Mouse (Mus musculus) neural tube, embryonic 11.5 days (tissue): ENCODE measurements around the gene Olfr136. TPM values are rescaled to one million over a fixed set of nuclear protein-coding genes. Genes with fewer than 3 reads are reported as not detected.

ENCODE experiments used
- ATAC-seq: fragments of 200-750 bp; cut with Nextera tagmentation; 2 replicates; pipeline ENCODE4 v1.8.0; 2017; ENCODE audit warnings: moderate number of reproducible peaks, mild to moderate bottlenecking, moderate TSS enrichment, moderate library complexity; ENCODE audit not compliant: insufficient read depth, low FRiP score, low TSS enrichment
- DNase-seq: peaks from one replicate; pipeline ENCODE4 v3.0.0-alpha.2; 2015; ENCODE audit warnings: low spot score
- H3K27ac ChIP-seq: fragments of 300-500 bp; sonication (generic); 2 replicates; pipeline ENCODE4 v1.5.1; 2014; ENCODE audit warnings: low read depth, mild to moderate bottlenecking, low read length
- H3K27me3 ChIP-seq: fragments of 300-500 bp; sonication (generic); 2 replicates; pipeline ENCODE4 v1.6.1; 2014; ENCODE audit warnings: mild to moderate bottlenecking, low read length, mixed read lengths; ENCODE audit not compliant: control insufficient read depth, insufficient read depth
- H3K36me3 ChIP-seq: fragments of 300-500 bp; sonication (generic); 2 replicates; pipeline ENCODE4 v1.6.1; 2014; ENCODE audit warnings: mild to moderate bottlenecking, low read length, moderate library complexity, mixed read lengths; ENCODE audit not compliant: control insufficient read depth, insufficient read depth
- H3K4me1 ChIP-seq: fragments of 300-500 bp; sonication (generic); 2 replicates; pipeline ENCODE4 v1.6.1; 2014; ENCODE audit warnings: low read length, mixed read lengths; ENCODE audit not compliant: control insufficient read depth, insufficient read depth
- H3K4me2 ChIP-seq: fragments of 300-500 bp; sonication (generic); 2 replicates; pipeline ENCODE4 v1.6.1; 2014; ENCODE audit warnings: low read depth, mild to moderate bottlenecking, moderate library complexity
- H3K4me3 ChIP-seq: fragments of 300-500 bp; sonication (generic); 2 replicates; pipeline ENCODE4 v1.5.1; 2014; ENCODE audit warnings: low read depth, low read length
- H3K9ac ChIP-seq: fragments of 300-500 bp; sonication (generic); 2 replicates; pipeline ENCODE4 v1.6.1; 2014; ENCODE audit warnings: mild to moderate bottlenecking, low read length
- H3K9me3 ChIP-seq: fragments of 300-500 bp; sonication (generic); 2 replicates; pipeline ENCODE4 v1.6.1; 2016; ENCODE audit warnings: low read length; ENCODE audit not compliant: control insufficient read depth
- polyA plus RNA-seq: library from polyadenylated mRNA; unstranded; fragments of >200 nt; fragmentation: Nextera tagmentation; extraction: Ambion mirVana; gene quantifications from 2 replicates; pipeline ENCODE4 v1.2.1, GENCODE M21; 2014

Olfr136 gene
- polyA plus RNA-seq, result not detected in 2 replicates

DNA sequence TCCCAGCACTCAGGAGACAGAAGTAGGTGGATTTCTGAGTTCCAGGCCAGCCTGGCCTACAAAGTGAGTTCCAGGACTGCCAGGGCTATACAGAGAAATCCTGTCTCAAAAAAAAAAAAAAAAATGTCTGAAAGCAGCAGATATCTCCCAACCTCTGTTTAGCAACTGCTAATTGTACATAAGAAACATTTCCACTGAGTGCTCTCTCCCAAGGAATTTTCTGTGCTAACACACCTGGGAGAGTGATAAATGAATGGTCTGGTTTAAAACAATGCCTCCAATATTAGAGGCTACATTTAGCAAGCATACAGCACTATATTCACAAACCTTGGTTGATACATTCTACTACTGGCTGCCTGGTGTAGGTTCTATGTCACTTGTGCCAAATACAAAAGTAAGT, at the start of gene Olfr136:
Olfr136 (plus strand) TSS at position 301 of the 400 bp plus-strand sequence.
- ATAC-seq, result no peak
- Histone ChIP-seq H3K4me1 (no peaks in the 10 kb centered on the region), H3K27me3 (no peaks in the 10 kb centered on the region), H3K9ac (no peak within 1 kb of the TSS), H3K27ac (no peak within 1 kb of the TSS), H3K9me3 (no peaks in the 10 kb centered on the region), H3K4me3 (no peak within 1 kb of the TSS), H3K4me2 (no peak within 1 kb of the TSS), H3K36me3 (no peaks in the 10 kb centered on the region)
- no peak for DNase-seq

DNA sequence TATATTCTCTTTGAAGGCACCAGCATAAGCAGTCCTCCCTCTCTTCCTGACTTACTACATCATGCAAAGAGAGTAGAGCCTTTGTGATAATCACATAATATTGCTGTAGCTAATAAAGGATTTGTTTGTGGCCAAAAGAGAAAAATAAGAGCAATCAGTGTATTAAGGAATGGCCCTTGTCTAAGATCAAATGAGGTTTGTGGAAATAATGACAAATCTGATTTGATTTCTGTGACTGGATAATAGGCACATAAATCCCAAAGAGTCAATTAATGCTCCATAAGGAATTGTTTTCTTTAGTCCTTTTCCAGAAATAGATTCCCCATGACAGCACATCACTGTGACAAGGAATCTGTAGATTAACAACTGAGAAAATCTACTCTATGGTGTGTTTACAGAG, 22.2 kb upstream of the Olfr136 start, which contains the start of gene Olfr137:
Olfr137 (minus strand) TSS at position 101 of the 400 bp plus-strand sequence.
- H3K27ac ChIP-seq, result no peak within 1 kb of the TSS
- ATAC-seq, result no peak
- no peak within 1 kb of the TSS for H3K9ac ChIP-seq
- no peak for DNase-seq
- H3K4me3 ChIP-seq, result no peak within 1 kb of the TSS
- no peak within 1 kb of the TSS for H3K4me2 ChIP-seq
- H3K9me3 ChIP-seq, result 0 out of 2 replicates have a peak, but pooled peaks cover 4% of the 10 kb centered on the region
- no peaks in the 10 kb centered on the region for H3K27me3 ChIP-seq
- H3K4me1 ChIP-seq, result no peaks in the 10 kb centered on the region
- no peaks in the 10 kb centered on the region for H3K36me3 ChIP-seq

Other genes with a start within 250 kb of the Olfr136 start
- not detected in 2 replicates for gene Olfr131, start 241.1 kb upstream of the Olfr136 start, polyA plus RNA-seq
- gene Olfr132, start 195.3 kb upstream of the Olfr136 start, polyA plus RNA-seq, result not detected in 2 replicates
- not detected in 2 replicates for gene Olfr133, start 184.6 kb upstream of the Olfr136 start, polyA plus RNA-seq
- gene Olfr134, start 158.4 kb upstream of the Olfr136 start, polyA plus RNA-seq, result not detected in 2 replicates
- not detected in 2 replicates for gene Olfr135, start 125.5 kb upstream of the Olfr136 start, polyA plus RNA-seq
- not detected in 2 replicates for gene Olfr138, start 68.8 kb upstream of the Olfr136 start, polyA plus RNA-seq
- gene Olfr137, start 22.3 kb upstream of the Olfr136 start, polyA plus RNA-seq, result not detected in 2 replicates
- not detected in 2 replicates for gene Esp36, start 90.4 kb downstream of the Olfr136 start, polyA plus RNA-seq
- gene Esp34, start 224.4 kb downstream of the Olfr136 start, polyA plus RNA-seq, result not detected in 2 replicates